Mouse (Mus musculus) layer of hippocampus, postnatal 14 days (tissue): Measurements from ENCODE around the gene Dhx57. TPM values are rescaled to one million over a fixed set of nuclear protein-coding genes. Genes with fewer than 3 reads are reported as not detected.
"Not testable (repeated sequence)": the region's sequence is repeated elsewhere in the genome, so short reads cannot be mapped to it uniquely, and the experiment has no call there.

Experiments used
- DNase-seq, 2 experiments: peaks; one replicate each; pipeline ENCODE4 v3.0.0; 2021 to 2022; ENCODE audit warnings: low spot score in 2 of 2, mixed read lengths in 1 of 2
- total RNA-seq, 2 experiments: library from RNA; stranded (reverse); gene quantifications; 2 replicates each; pipeline ENCODE4 v1.2.3; 2021

Gene Dhx57
- total RNA-seq, 2 experiments from 2014 or later: 38.2 to 41.7 TPM

- DNase-seq: no peak
These were observed 35.1 kb downstream of the Dhx57 start for GRCm38 (mm10) chr17:80255208-80255607.

- no peak for DNase-seq
These were observed 35.9 kb downstream of the Dhx57 start for GRCm38 (mm10) chr17:80254421-80254820.

GRCm38 (mm10) chr17:80252757-80253525 is 37.3 kb downstream of the Dhx57 start:
- no peak for DNase-seq

- DNase-seq: no peak
These were observed 47.2 kb downstream of the Dhx57 start for GRCm38 (mm10) chr17:80243116-80243515.

GRCm38 (mm10) chr17:80241594-80241993 is 48.7 kb downstream of the Dhx57 start:
- DNase-seq: no peak

GRCm38 (mm10) chr17:80237475-80237874 is 52.8 kb downstream of the Dhx57 start:
- DNase-seq: no peak

- no peak for DNase-seq
These were observed 53.5 kb downstream of the Dhx57 start for GRCm38 (mm10) chr17:80236805-80237204.

GRCm38 (mm10) chr17:80235477-80235876 is 54.8 kb downstream of the Dhx57 start:
- no peak for DNase-seq

GRCm38 (mm10) chr17:80234376-80234775 is 55.9 kb downstream of the Dhx57 start:
- no peak for DNase-seq

GRCm38 (mm10) chr17:80233844-80234243 is 56.4 kb downstream of the Dhx57 start:
- DNase-seq: no peak

GRCm38 (mm10) chr17:80229396-80229795 is 60.9 kb downstream of the Dhx57 start:
- peak in 1 of 2 experiments; percentile 19 for DNase-seq

GRCm38 (mm10) chr17:80225142-80225541 is 65.1 kb downstream of the Dhx57 start:
- not testable (repeated sequence) for DNase-seq

GRCm38 (mm10) chr17:80224326-80225116 is 65.8 kb downstream of the Dhx57 start, which contains the start of gene Gemin6:
Gene Gemin6, plus strand, starts transcription at chr17:80224441.
- DNase-seq: peak; percentile 81 to 91

- DNase-seq: no peak
These were observed 66.4 kb downstream of the Dhx57 start for GRCm38 (mm10) chr17:80223829-80224228.

- no peak for DNase-seq
These were observed 68.2 kb downstream of the Dhx57 start for GRCm38 (mm10) chr17:80221890-80222628.

GRCm38 (mm10) chr17:80221202-80221601 is 69.1 kb downstream of the Dhx57 start:
- no peak for DNase-seq

- DNase-seq: no peak
These were observed 70.1 kb downstream of the Dhx57 start for GRCm38 (mm10) chr17:80220131-80220530.

GRCm38 (mm10) chr17:80213998-80214397 is 76.3 kb downstream of the Dhx57 start:
- DNase-seq: not testable (repeated sequence)

GRCm38 (mm10) chr17:80206671-80207581 is 83.3 kb downstream of the Dhx57 start, which contains the start of the genes Srsf7 and Ttc39d:
Gene Srsf7, minus strand, starts transcription at chr17:80207307.
Gene Ttc39d, plus strand, starts transcription at chr17:80207460.
- peak; percentile 98 to 99 for DNase-seq

- peak in 1 of 2 experiments; percentile 24 for DNase-seq
These were observed 84.0 kb downstream of the Dhx57 start for GRCm38 (mm10) chr17:80206301-80206670.
